Mouse (Mus musculus): ENCODE measurements around the gene Psmb5.
"Not testable (repeated sequence)": the region's sequence is repeated elsewhere in the genome, so short reads cannot be mapped to it uniquely, and the experiment has no call there.

DNA sequence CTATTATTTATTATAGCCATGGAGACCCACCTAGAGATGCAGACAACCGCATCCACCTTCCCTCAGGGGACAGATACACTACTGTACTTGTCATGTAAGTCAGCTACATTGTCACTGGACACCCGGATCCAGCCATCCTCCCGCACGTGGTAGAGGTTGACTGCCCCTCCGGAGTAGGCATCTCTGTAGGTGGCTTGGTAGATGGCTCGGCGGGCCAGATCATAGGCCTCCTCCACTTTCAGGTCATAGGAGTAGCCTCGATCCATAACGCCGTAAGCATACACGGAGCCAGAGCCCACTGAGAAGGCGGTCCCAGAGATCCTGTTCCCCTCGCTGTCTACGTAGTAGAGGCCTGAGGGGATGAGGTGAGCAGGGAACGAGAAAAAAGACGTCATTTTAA is 3.7 kb downstream of the Psmb5 start:
- not testable (repeated sequence) for TF ChIP-seq HCFC1 (IDR thresholded peaks at IDR 0.05; ENCODE audit: low read depth, low read length); ZKSCAN1 (IDR thresholded peaks at IDR 0.05; ENCODE audit: borderline replicate concordance, low read depth, low read length); USF2 (conservative IDR thresholded peaks at IDR 0.05; ENCODE audit: low read depth, low read length); CTCF (conservative IDR thresholded peaks at IDR 0.05 in 1 of 2, IDR thresholded peaks at IDR 0.05 in 1 of 2; ENCODE audit: low read depth in 2 of 2, low read length in 2 of 2); TBP (conservative IDR thresholded peaks at IDR 0.05; ENCODE audit: low read depth, low read length); ETS1 (conservative IDR thresholded peaks at IDR 0.05; ENCODE audit: low read depth, low read length)
